ENCODE assay signal across 8 mouse cellular contexts in the genomic region with DNA sequence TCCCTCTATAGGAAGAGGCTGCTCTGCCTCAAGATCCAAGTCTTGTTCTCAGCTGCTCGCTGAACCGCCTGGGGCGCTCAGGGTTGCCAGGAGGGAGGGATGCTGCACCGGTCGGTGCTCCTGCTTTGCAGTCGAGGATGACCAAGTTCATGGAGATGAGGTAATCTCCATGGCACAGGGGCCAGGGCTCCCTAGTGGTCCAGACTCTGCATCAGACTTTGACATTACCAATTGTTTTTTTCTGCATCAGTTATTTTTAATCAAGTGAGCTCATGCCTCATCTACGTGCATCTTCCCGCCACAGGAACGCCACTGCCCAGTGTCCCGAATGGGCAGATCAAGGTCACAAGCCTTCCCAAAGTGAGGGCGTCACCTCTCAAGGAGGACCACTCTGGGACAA.
DNase-seq lines count a peak whose midpoint lies in the region; ATAC-seq and TF ChIP-seq lines count a peak whose summit lies in the region.

No protein-coding gene starts in this region.

- TF ChIP-seq POLR2A in cerebellum, adult 2 months (IDR thresholded peaks at IDR 0.05; ENCODE audit: borderline replicate concordance, insufficient read depth, low read length): no peak

- ATAC-seq in limb, embryonic 11.5 days (ENCODE audit: insufficient number of reproducible peaks, low FRiP score, low TSS enrichment, low read depth): no peak
- ATAC-seq in stomach, postnatal 0 days (ENCODE audit: low FRiP score, low TSS enrichment): no peak

- no peaks in the 10 kb centered on the region for H3K36me3 ChIP-seq in limb, embryonic 11.5 days (ENCODE audit: control insufficient read depth, insufficient read depth, low read length)
- H3K36me3 ChIP-seq in stomach, postnatal 0 days (ENCODE audit: control insufficient read depth, insufficient read depth, low read length): no peaks in the 10 kb centered on the region

- H3K27ac ChIP-seq in cerebellum, adult 2 months (ENCODE audit: insufficient read depth, low read length): no peak overlapping the region
- H3K27ac ChIP-seq in limb, embryonic 11.5 days (replicated peaks; ENCODE audit: low read depth, low read length): peak overlapping the region; percentile 94; the same call in 1 of the 2 replicates
- no peak overlapping the region; the same call in 1 of the 2 replicates for H3K27ac ChIP-seq in stomach, postnatal 0 days (replicated peaks)

- H3K27me3 ChIP-seq in cerebellum, adult 2 months (ENCODE audit: control insufficient read depth, insufficient read depth, low read length): no peaks in the 10 kb centered on the region
- H3K27me3 ChIP-seq in limb, embryonic 11.5 days (ENCODE audit: control insufficient read depth, insufficient read depth, low read length): no peaks in the 10 kb centered on the region
- no peaks in the 10 kb centered on the region for H3K27me3 ChIP-seq in stomach, postnatal 0 days (ENCODE audit: control insufficient read depth, insufficient read depth, low read length)

- no peak for TF ChIP-seq EP300 in stomach, postnatal 0 days (optimal IDR thresholded peaks at IDR 0.05)

- H3K9ac ChIP-seq in limb, embryonic 11.5 days (ENCODE audit: low read length): peak overlapping the region; percentile 76
- peak overlapping the region; percentile 43; the same call in 1 of the 2 replicates for H3K9ac ChIP-seq in stomach, postnatal 0 days (ENCODE audit: low read length)

- H3K4me3 ChIP-seq in cerebellum, adult 2 months (replicated peaks; ENCODE audit: insufficient read depth, low read depth, low read length): no peak overlapping the region
- peak overlapping the region; percentile 59 for H3K4me3 ChIP-seq in limb, embryonic 11.5 days (ENCODE audit: low read depth, low read length)
- H3K4me3 ChIP-seq in stomach, postnatal 0 days (ENCODE audit: low read depth, low read length): peak overlapping the region; percentile 42; the same call in 1 of the 2 replicates

- peak overlapping the region; percentile 59 for H3K4me2 ChIP-seq in limb, embryonic 11.5 days (ENCODE audit: low read depth, severe bottlenecking)
- peak overlapping the region; percentile 46 for H3K4me2 ChIP-seq in stomach, postnatal 0 days (replicated peaks; ENCODE audit: low read depth)

- peaks cover 41% of the 10 kb centered on the region for H3K4me1 ChIP-seq in cerebellum, adult 2 months (ENCODE audit: control insufficient read depth, insufficient read depth, low read length)
- peaks cover 68% of the 10 kb centered on the region for H3K4me1 ChIP-seq in limb, embryonic 11.5 days (ENCODE audit: control insufficient read depth, insufficient read depth, low read length)
- peaks cover 12% of the 10 kb centered on the region for H3K4me1 ChIP-seq in stomach, postnatal 0 days (replicated peaks; ENCODE audit: control insufficient read depth, insufficient read depth)

- peak; percentile 46 to 49 for DNase-seq in cerebellum, adult 2 months
- DNase-seq in cerebellum, adult 11 months: no peak
- peak; percentile 26 for DNase-seq in right cerebral cortex, adult 18-20 months
- no peak for DNase-seq in right cerebral cortex, postnatal 36 days (ENCODE audit: low spot score in 2 of 2)
- no peak for DNase-seq in limb, embryonic 11.5 days (ENCODE audit: low spot score)
- no peak for DNase-seq in stomach, postnatal 0 days (ENCODE audit: low spot score)
- DNase-seq in yolk sac, embryonic 10.5 days (ENCODE audit: low spot score): no peak
- no peak for DNase-seq in gastrocnemius, postnatal 10 days

- no peak for TF ChIP-seq CTCF in cerebellum, adult 2 months (IDR thresholded peaks at IDR 0.05; ENCODE audit: borderline replicate concordance, insufficient read depth, low read depth, low read length)
- no peak for TF ChIP-seq CTCF in stomach, postnatal 0 days (IDR thresholded peaks at IDR 0.05; ENCODE audit: low read depth)

- no peaks in the 10 kb centered on the region for H3K9me3 ChIP-seq in limb, embryonic 11.5 days (ENCODE audit: control insufficient read depth, low read length)
- H3K9me3 ChIP-seq in stomach, postnatal 0 days (ENCODE audit: control insufficient read depth, low read length): no peaks in the 10 kb centered on the region

- WGBS in cerebellum, adult 2 months: 36% methylated on average over 11 of the region's 11 CpGs
- 47% methylated on average over 11 of the region's 11 CpGs for WGBS in limb, embryonic 11.5 days
- 57% methylated on average over 11 of the region's 11 CpGs for WGBS in stomach, postnatal 0 days

Comparison
In these comparisons a context has a peak if more than half of its experiments do, and no peak if none do; other contexts are left out.
1. DNase-seq: peak in cerebellum, adult 2 months (2 of 2) and right cerebral cortex, adult 18-20 months (single experiment); none in cerebellum, adult 11 months (single experiment), right cerebral cortex, postnatal 36 days (0 of 2), limb, embryonic 11.5 days (single experiment), stomach, postnatal 0 days (single experiment), yolk sac, embryonic 10.5 days (single experiment) and gastrocnemius, postnatal 10 days (single experiment).